Mouse (Mus musculus): ENCODE data around the gene Avpi1. TPM values are rescaled to one million over a fixed set of nuclear protein-coding genes. Genes with fewer than 3 reads are reported as not detected.
A peak's percentile ranks its signal among the peaks of the same experiment; 100 is the strongest.

Gene Avpi1
- polyA plus RNA-seq, 1 experiment from 2014 or later = 46.9 TPM

GRCm38 (mm10) chr19:42139724-42140517 lies 11.1 kb upstream of the Avpi1 start:
- ATAC-seq (ENCODE audit: insufficient number of reproducible peaks, insufficient read depth, low FRiP score, low read depth) = no peak
- no peak overlapping the region for H3K4me2 ChIP-seq (replicated peaks; ENCODE audit: low read depth, low read length)

DNA sequence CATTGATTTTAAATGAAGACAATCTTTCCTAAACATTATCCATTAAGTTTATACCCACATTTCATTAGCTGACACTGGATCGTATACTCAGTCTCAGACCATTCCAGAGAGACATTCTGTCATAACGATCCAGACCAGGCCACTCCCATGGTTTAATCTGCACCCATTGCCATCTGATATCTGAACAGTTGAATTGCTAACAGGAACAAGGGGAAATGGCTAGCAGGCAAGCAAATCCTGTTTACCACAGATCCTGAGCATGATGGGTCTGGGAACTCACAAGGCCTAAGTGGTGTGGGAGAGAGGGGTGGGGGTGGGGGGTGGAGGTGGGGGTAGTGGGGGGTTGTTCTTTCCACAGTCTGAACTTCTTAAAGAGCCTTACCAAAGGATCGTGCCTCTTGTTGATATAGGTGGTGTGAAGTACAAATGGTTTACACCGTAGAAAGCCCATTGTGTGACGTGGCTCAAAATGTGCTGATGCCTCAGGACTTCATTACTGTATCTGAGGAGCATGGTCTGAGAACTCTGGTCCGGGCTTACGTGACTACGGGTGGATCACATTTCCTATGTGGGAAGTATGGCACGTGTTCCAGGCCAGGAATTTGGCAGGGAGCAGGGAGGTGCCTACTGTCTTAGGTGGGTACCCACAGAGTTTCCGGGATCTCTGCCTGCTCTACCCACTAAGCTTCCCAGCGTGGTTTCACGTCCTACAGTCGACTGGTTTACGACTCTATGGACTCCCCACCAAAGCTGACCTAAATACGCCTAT lies 9.8 kb upstream of the Avpi1 start:
- Histone ChIP-seq H3K4me1 (ENCODE audit: control insufficient read depth, insufficient read depth, low read length) (no peaks in the 10 kb centered on the region), H3K9ac (replicated peaks; ENCODE audit: low read depth, low read length) (no peak overlapping the region), H3K27me3 (ENCODE audit: control insufficient read depth, insufficient read depth, low read length) (no peaks in the 10 kb centered on the region), H3K4me2 (replicated peaks; ENCODE audit: low read depth, low read length) (no peak overlapping the region), H3K9me3 (ENCODE audit: control insufficient read depth, low read depth, low read length) (no peaks in the 10 kb centered on the region), H3K36me3 (ENCODE audit: control insufficient read depth, insufficient read depth, low read length) (no peaks in the 10 kb centered on the region), H3K27ac (ENCODE audit: low read length) (no peak overlapping the region), H3K4me3 (ENCODE audit: low read depth, low read length) (no peak overlapping the region)
- WGBS = 82% methylated on average over 15 of the region's 15 CpGs
- ATAC-seq (ENCODE audit: insufficient number of reproducible peaks, insufficient read depth, low FRiP score, low read depth) = no peak

More at GRCm38 (mm10) chr19:42139724-42140517, 11.1 kb upstream of the Avpi1 start:
- H3K36me3 ChIP-seq (ENCODE audit: control insufficient read depth, insufficient read depth, low read length) = no peaks in the 10 kb centered on the region
- no peak overlapping the region for H3K27ac ChIP-seq (ENCODE audit: low read length)
- H3K4me1 ChIP-seq (ENCODE audit: control insufficient read depth, insufficient read depth, low read length) = no peaks in the 10 kb centered on the region
- WGBS = 75% methylated on average over 5 of the region's 5 CpGs
- H3K27me3 ChIP-seq (ENCODE audit: control insufficient read depth, insufficient read depth, low read length) = no peaks in the 10 kb centered on the region
- no peak overlapping the region for H3K4me3 ChIP-seq (ENCODE audit: low read depth, low read length)
- no peak overlapping the region for H3K9ac ChIP-seq (replicated peaks; ENCODE audit: low read depth, low read length)
- no peaks in the 10 kb centered on the region for H3K9me3 ChIP-seq (ENCODE audit: control insufficient read depth, low read depth, low read length)

DNA sequence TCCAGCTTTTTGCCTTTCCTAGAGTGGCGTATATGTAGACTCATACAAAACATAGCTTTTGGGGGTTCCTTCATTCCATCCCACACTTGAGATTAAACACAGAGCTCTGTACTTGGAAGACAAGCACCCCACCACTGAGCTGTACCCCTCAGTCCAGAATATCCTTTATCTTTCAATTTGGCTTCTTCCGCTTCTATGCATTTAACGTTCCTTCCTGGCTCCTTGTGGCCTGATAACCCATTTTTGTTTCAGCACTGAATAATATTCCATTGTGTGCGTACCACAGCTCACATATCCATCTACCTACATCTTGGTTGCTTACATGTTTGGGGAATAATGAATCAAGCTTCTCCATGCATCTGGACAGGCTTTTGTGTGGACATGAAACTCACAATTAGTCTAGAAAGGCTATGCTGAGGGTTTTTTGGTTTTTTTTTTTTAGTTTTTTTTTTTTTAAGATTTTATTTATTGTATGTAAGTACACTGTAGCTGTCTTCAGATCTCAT lies 8.4 kb upstream of the Avpi1 start:
- 91% methylated on average over 4 of the region's 4 CpGs for WGBS
- H3K9ac ChIP-seq (replicated peaks; ENCODE audit: low read depth, low read length) = no peak overlapping the region
- ATAC-seq (ENCODE audit: insufficient number of reproducible peaks, insufficient read depth, low FRiP score, low read depth) = no peak
- H3K27me3 ChIP-seq (ENCODE audit: control insufficient read depth, insufficient read depth, low read length) = no peaks in the 10 kb centered on the region
- H3K4me2 ChIP-seq (replicated peaks; ENCODE audit: low read depth, low read length) = no peak overlapping the region
- no peak overlapping the region for H3K27ac ChIP-seq (ENCODE audit: low read length)
- no peaks in the 10 kb centered on the region for H3K36me3 ChIP-seq (ENCODE audit: control insufficient read depth, insufficient read depth, low read length)
- H3K4me3 ChIP-seq (ENCODE audit: low read depth, low read length) = no peak overlapping the region
- no peaks in the 10 kb centered on the region for H3K4me1 ChIP-seq (ENCODE audit: control insufficient read depth, insufficient read depth, low read length)
- H3K9me3 ChIP-seq (ENCODE audit: control insufficient read depth, low read depth, low read length) = no peaks in the 10 kb centered on the region

DNA sequence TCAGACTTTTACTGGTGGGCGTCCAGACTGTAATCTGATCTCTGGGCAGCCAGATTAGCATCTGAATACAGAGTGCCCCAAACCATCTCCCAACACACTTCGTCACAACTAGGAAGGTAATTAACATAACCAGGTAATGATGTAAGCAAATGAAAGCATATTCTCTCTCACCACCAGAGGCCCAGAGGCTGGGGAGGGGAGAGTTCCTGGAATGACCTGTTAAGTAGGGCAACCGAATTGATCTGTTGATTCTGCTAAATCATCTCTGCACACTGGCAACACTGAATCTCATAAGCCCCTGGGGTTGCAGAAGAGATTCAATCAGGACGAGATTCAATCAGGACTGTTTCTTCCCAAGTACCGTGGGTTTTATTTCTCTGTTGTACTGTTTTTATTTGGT lies 7.3 kb upstream of the Avpi1 start:
- Histone ChIP-seq H3K4me3 (ENCODE audit: low read depth, low read length) (no peak overlapping the region), H3K9ac (replicated peaks; ENCODE audit: low read depth, low read length) (no peak overlapping the region), H3K27ac (ENCODE audit: low read length) (no peak overlapping the region), H3K4me1 (ENCODE audit: control insufficient read depth, insufficient read depth, low read length) (no peaks in the 10 kb centered on the region), H3K27me3 (ENCODE audit: control insufficient read depth, insufficient read depth, low read length) (no peaks in the 10 kb centered on the region), H3K9me3 (ENCODE audit: control insufficient read depth, low read depth, low read length) (no peaks in the 10 kb centered on the region), H3K4me2 (replicated peaks; ENCODE audit: low read depth, low read length) (no peak overlapping the region), H3K36me3 (ENCODE audit: control insufficient read depth, insufficient read depth, low read length) (no peaks in the 10 kb centered on the region)
- WGBS = 32% methylated on average over 5 of the region's 5 CpGs
- ATAC-seq (ENCODE audit: insufficient number of reproducible peaks, insufficient read depth, low FRiP score, low read depth) = no peak

- Histone ChIP-seq H3K27me3 (ENCODE audit: control insufficient read depth, insufficient read depth, low read length) (no peaks in the 10 kb centered on the region), H3K9me3 (ENCODE audit: control insufficient read depth, low read depth, low read length) (no peaks in the 10 kb centered on the region), H3K36me3 (ENCODE audit: control insufficient read depth, insufficient read depth, low read length) (no peaks in the 10 kb centered on the region), H3K9ac (replicated peaks; ENCODE audit: low read depth, low read length) (no peak overlapping the region), H3K27ac (ENCODE audit: low read length) (no peak overlapping the region), H3K4me1 (ENCODE audit: control insufficient read depth, insufficient read depth, low read length) (no peaks in the 10 kb centered on the region), H3K4me3 (ENCODE audit: low read depth, low read length) (no peak overlapping the region), H3K4me2 (replicated peaks; ENCODE audit: low read depth, low read length) (no peak overlapping the region)
- ATAC-seq (ENCODE audit: insufficient number of reproducible peaks, insufficient read depth, low FRiP score, low read depth) = no peak
Measured at GRCm38 (mm10) chr19:42135070-42135469, 6.2 kb upstream of the Avpi1 start.

DNA sequence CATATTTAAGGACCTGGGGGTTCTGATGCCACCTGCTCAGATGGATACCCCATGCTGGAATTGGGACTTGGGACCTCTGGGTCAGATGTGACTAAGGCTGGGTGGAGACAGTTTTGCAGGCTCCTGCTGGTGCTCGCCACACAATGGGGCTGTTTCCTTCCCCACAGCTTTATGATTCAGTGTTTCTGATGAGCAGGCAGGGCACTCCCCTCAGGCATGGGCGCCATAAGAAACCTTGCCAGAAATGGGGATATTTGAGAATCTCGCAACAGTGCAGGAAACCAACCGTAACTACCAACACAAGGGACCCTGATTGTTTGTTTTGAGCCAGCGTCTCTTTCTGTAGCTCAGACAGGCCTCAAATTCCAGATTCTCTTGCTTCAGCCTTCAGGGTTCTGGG lies 2.2 kb upstream of the Avpi1 start:
- Histone ChIP-seq H3K4me1 (ENCODE audit: control insufficient read depth, insufficient read depth, low read length) (peaks cover 4% of the 10 kb centered on the region), H3K9ac (replicated peaks; ENCODE audit: low read depth, low read length) (no peak overlapping the region), H3K4me2 (replicated peaks; ENCODE audit: low read depth, low read length) (no peak overlapping the region), H3K27me3 (ENCODE audit: control insufficient read depth, insufficient read depth, low read length) (no peaks in the 10 kb centered on the region), H3K4me3 (ENCODE audit: low read depth, low read length) (no peak overlapping the region), H3K36me3 (ENCODE audit: control insufficient read depth, insufficient read depth, low read length) (no peaks in the 10 kb centered on the region), H3K9me3 (ENCODE audit: control insufficient read depth, low read depth, low read length) (no peaks in the 10 kb centered on the region), H3K27ac (ENCODE audit: low read length) (0 out of 2 replicates have a peak overlapping the region, but pooled peaks have one; percentile 4)
- 65% methylated on average over 5 of the region's 5 CpGs for WGBS
- ATAC-seq (ENCODE audit: insufficient number of reproducible peaks, insufficient read depth, low FRiP score, low read depth) = no peak

DNA sequence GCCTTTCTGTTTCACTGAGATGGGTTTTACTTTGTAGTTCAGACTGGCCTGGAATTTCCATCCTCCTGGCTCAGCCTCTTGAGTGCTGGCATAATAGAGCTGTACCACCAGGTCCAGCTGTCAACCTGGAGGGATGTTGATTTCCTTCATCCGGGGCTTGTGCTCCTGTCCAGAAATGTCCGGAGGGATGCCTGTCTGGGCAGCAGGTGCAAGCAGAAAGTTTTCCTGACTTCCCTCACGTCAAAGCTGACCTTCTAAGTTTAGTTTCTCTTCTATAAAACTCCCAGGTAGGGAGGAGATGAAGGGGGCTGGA lies 1.4 kb upstream of the Avpi1 start:
- Histone ChIP-seq H3K27ac (ENCODE audit: low read length) (peak overlapping the region; percentile 79; the same call in 1 of the 2 replicates), H3K4me3 (ENCODE audit: low read depth, low read length) (no peak overlapping the region), H3K36me3 (ENCODE audit: control insufficient read depth, insufficient read depth, low read length) (no peaks in the 10 kb centered on the region; the same call in 1 of the 2 replicates), H3K27me3 (ENCODE audit: control insufficient read depth, insufficient read depth, low read length) (no peaks in the 10 kb centered on the region), H3K9ac (replicated peaks; ENCODE audit: low read depth, low read length) (no peak overlapping the region), H3K4me2 (replicated peaks; ENCODE audit: low read depth, low read length) (no peak overlapping the region), H3K9me3 (ENCODE audit: control insufficient read depth, low read depth, low read length) (no peaks in the 10 kb centered on the region), H3K4me1 (ENCODE audit: control insufficient read depth, insufficient read depth, low read length) (peaks cover 4% of the 10 kb centered on the region)
- 68% methylated on average over 3 of the region's 3 CpGs for WGBS
- no peak for ATAC-seq (ENCODE audit: insufficient number of reproducible peaks, insufficient read depth, low FRiP score, low read depth)

DNA sequence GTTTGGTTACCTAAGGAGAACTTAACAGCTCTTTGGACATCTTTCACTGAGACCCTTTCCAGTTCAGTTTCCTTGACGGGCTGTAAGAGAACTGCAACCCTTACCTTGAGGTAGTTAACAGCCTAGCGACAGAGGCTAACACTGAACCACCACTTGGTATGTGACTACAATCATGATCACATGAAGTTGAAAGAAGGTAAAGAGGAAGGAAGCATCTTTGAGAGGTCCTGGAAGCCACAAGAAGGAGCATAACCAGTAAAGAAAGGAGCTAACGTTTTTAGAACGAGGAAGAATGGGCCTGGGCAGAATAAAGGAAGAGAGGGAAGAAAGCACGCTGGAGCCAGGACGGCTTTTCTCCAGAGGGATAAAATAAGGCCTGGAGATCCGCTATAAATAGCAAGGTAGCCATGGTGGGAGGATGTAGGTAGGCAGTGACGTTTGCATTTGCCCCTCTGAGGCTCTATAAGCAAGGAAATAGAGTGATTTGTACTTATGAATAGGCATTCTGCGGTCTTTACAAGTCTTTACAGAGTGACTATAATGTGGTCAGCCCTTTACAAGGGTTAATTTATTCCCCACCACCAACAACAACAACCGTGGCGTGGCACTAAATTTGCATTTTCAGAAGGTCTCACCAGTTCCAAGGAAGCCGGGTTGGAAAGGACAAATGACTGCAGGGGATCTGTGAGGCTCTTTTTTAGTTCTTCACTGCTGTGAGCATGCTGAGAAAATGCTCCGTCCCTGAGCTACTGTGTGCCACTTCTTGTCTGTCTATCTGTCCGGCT lies 842 bp upstream of the Avpi1 start:
- H3K4me1 ChIP-seq (ENCODE audit: control insufficient read depth, insufficient read depth, low read length) = peaks cover 4% of the 10 kb centered on the region
- H3K36me3 ChIP-seq (ENCODE audit: control insufficient read depth, insufficient read depth, low read length) = no peaks in the 10 kb centered on the region; the same call in 1 of the 2 replicates
- 40% methylated on average over 14 of the region's 14 CpGs for WGBS
- H3K9me3 ChIP-seq (ENCODE audit: control insufficient read depth, low read depth, low read length) = no peaks in the 10 kb centered on the region
- H3K27ac ChIP-seq (ENCODE audit: low read length) = peak overlapping the region; percentile 79
- peak overlapping the region; percentile 8; the same call in 1 of the 2 replicates for H3K9ac ChIP-seq (replicated peaks; ENCODE audit: low read depth, low read length)
- H3K27me3 ChIP-seq (ENCODE audit: control insufficient read depth, insufficient read depth, low read length) = no peaks in the 10 kb centered on the region
- ATAC-seq (ENCODE audit: insufficient number of reproducible peaks, insufficient read depth, low FRiP score, low read depth) = 0 out of 2 replicates have a peak, but pooled peaks have one; percentile 3
- H3K4me3 ChIP-seq (ENCODE audit: low read depth, low read length) = peak overlapping the region; percentile 46
- H3K4me2 ChIP-seq (replicated peaks; ENCODE audit: low read depth, low read length) = peak overlapping the region; percentile 91
